Mouse (Mus musculus): ENCODE measurements around the gene Wnt5b. TPM values are rescaled to one million over a fixed set of nuclear protein-coding genes. Genes with fewer than 3 reads are reported as not detected.

Wnt5b gene
- polyA plus RNA-seq, 1 experiment = not detected

- 86% methylated on average over 7 of the region's 7 CpGs for WGBS
- H3K4me1 ChIP-seq (ENCODE audit: control insufficient read depth, insufficient read depth, low read length) = no peaks in the 10 kb centered on the region; the same call in 1 of the 2 replicates
- no peak overlapping the region for H3K27ac ChIP-seq (ENCODE audit: control insufficient read depth, insufficient read depth, low read depth, low read length, poor library complexity)
- no peak overlapping the region for H3K4me3 ChIP-seq (replicated peaks; ENCODE audit: control insufficient read depth, low read depth, low read length)
- no peak for TF ChIP-seq CTCF (IDR thresholded peaks at IDR 0.05; ENCODE audit: control insufficient read depth, insufficient read depth, low read length)
- TF ChIP-seq POLR2A (IDR thresholded peaks at IDR 0.05; ENCODE audit: borderline replicate concordance, control insufficient read depth, low read depth, low read length) = no peak
Measured at GRCm38 (mm10) chr6:119514085-119514484, 30.1 kb downstream of the Wnt5b start.

- Histone ChIP-seq H3K4me1 (ENCODE audit: control insufficient read depth, insufficient read depth, low read length) (no peaks in the 10 kb centered on the region; the same call in 1 of the 2 replicates), H3K27ac (ENCODE audit: control insufficient read depth, insufficient read depth, low read depth, low read length, poor library complexity) (no peak overlapping the region), H3K4me3 (replicated peaks; ENCODE audit: control insufficient read depth, low read depth, low read length) (no peak overlapping the region)
- no peak for TF ChIP-seq CTCF (IDR thresholded peaks at IDR 0.05; ENCODE audit: control insufficient read depth, insufficient read depth, low read length)
- no peak for TF ChIP-seq POLR2A (IDR thresholded peaks at IDR 0.05; ENCODE audit: borderline replicate concordance, control insufficient read depth, low read depth, low read length)
- 81% methylated on average over 5 of the region's 5 CpGs for WGBS
Measured at GRCm38 (mm10) chr6:119513452-119513851, 30.7 kb downstream of the Wnt5b start.

- 53% methylated on average over 11 of the region's 11 CpGs for WGBS
- Histone ChIP-seq H3K4me1 (ENCODE audit: control insufficient read depth, insufficient read depth, low read length) (no peaks in the 10 kb centered on the region; the same call in 1 of the 2 replicates), H3K27ac (ENCODE audit: control insufficient read depth, insufficient read depth, low read depth, low read length, poor library complexity) (no peak overlapping the region), H3K4me3 (replicated peaks; ENCODE audit: control insufficient read depth, low read depth, low read length) (no peak overlapping the region)
- no peak for TF ChIP-seq CTCF (IDR thresholded peaks at IDR 0.05; ENCODE audit: control insufficient read depth, insufficient read depth, low read length)
- no peak for TF ChIP-seq POLR2A (IDR thresholded peaks at IDR 0.05; ENCODE audit: borderline replicate concordance, control insufficient read depth, low read depth, low read length)
Measured at GRCm38 (mm10) chr6:119512701-119513100, 31.4 kb downstream of the Wnt5b start.

- TF ChIP-seq POLR2A (IDR thresholded peaks at IDR 0.05; ENCODE audit: borderline replicate concordance, control insufficient read depth, low read depth, low read length) (no peak), CTCF (IDR thresholded peaks at IDR 0.05; ENCODE audit: control insufficient read depth, insufficient read depth, low read length) (no peak)
- H3K27ac ChIP-seq (ENCODE audit: control insufficient read depth, insufficient read depth, low read depth, low read length, poor library complexity) = no peak overlapping the region; the same call in 1 of the 2 replicates
- H3K4me3 ChIP-seq (replicated peaks; ENCODE audit: control insufficient read depth, low read depth, low read length) = no peak overlapping the region
- H3K4me1 ChIP-seq (ENCODE audit: control insufficient read depth, insufficient read depth, low read length) = no peaks in the 10 kb centered on the region; the same call in 1 of the 2 replicates
- WGBS = 88% methylated on average over 13 of the region's 13 CpGs
Measured at GRCm38 (mm10) chr6:119509437-119510037, 34.6 kb downstream of the Wnt5b start.

GRCm38 (mm10) chr6:119508634-119509375, 35.3 kb downstream of the Wnt5b start:
- H3K4me3 ChIP-seq (replicated peaks; ENCODE audit: control insufficient read depth, low read depth, low read length) = no peak overlapping the region
- no peak for TF ChIP-seq CTCF (IDR thresholded peaks at IDR 0.05; ENCODE audit: control insufficient read depth, insufficient read depth, low read length)
- no peak for TF ChIP-seq POLR2A (IDR thresholded peaks at IDR 0.05; ENCODE audit: borderline replicate concordance, control insufficient read depth, low read depth, low read length)
- no peak overlapping the region; the same call in 1 of the 2 replicates for H3K27ac ChIP-seq (ENCODE audit: control insufficient read depth, insufficient read depth, low read depth, low read length, poor library complexity)
- WGBS = 41% methylated on average over 10 of the region's 10 CpGs
- H3K4me1 ChIP-seq (ENCODE audit: control insufficient read depth, insufficient read depth, low read length) = no peaks in the 10 kb centered on the region; the same call in 1 of the 2 replicates

GRCm38 (mm10) chr6:119508221-119508620, 35.9 kb downstream of the Wnt5b start:
- Histone ChIP-seq H3K27ac (ENCODE audit: control insufficient read depth, insufficient read depth, low read depth, low read length, poor library complexity) (no peak overlapping the region; the same call in 1 of the 2 replicates), H3K4me3 (replicated peaks; ENCODE audit: control insufficient read depth, low read depth, low read length) (no peak overlapping the region), H3K4me1 (ENCODE audit: control insufficient read depth, insufficient read depth, low read length) (no peaks in the 10 kb centered on the region; the same call in 1 of the 2 replicates)
- TF ChIP-seq POLR2A (IDR thresholded peaks at IDR 0.05; ENCODE audit: borderline replicate concordance, control insufficient read depth, low read depth, low read length) = no peak
- no peak for TF ChIP-seq CTCF (IDR thresholded peaks at IDR 0.05; ENCODE audit: control insufficient read depth, insufficient read depth, low read length)
- WGBS = 84% methylated on average over 6 of the region's 6 CpGs

- H3K4me1 ChIP-seq (ENCODE audit: control insufficient read depth, insufficient read depth, low read length) = no peaks in the 10 kb centered on the region; the same call in none of the 2 replicates
- TF ChIP-seq CTCF (IDR thresholded peaks at IDR 0.05; ENCODE audit: control insufficient read depth, insufficient read depth, low read length) (no peak), POLR2A (IDR thresholded peaks at IDR 0.05; ENCODE audit: borderline replicate concordance, control insufficient read depth, low read depth, low read length) (no peak)
Measured at GRCm38 (mm10) chr6:119505525-119506225, 38.5 kb downstream of the Wnt5b start.

GRCm38 (mm10) chr6:119504756-119505155, 39.4 kb downstream of the Wnt5b start:
- TF ChIP-seq CTCF (IDR thresholded peaks at IDR 0.05; ENCODE audit: control insufficient read depth, insufficient read depth, low read length) (no peak), POLR2A (IDR thresholded peaks at IDR 0.05; ENCODE audit: borderline replicate concordance, control insufficient read depth, low read depth, low read length) (no peak)
- Histone ChIP-seq H3K27ac (ENCODE audit: control insufficient read depth, insufficient read depth, low read depth, low read length, poor library complexity) (no peak overlapping the region), H3K4me3 (replicated peaks; ENCODE audit: control insufficient read depth, low read depth, low read length) (no peak overlapping the region), H3K4me1 (ENCODE audit: control insufficient read depth, insufficient read depth, low read length) (no peaks in the 10 kb centered on the region; the same call in none of the 2 replicates)
- 82% methylated on average over 8 of the region's 8 CpGs for WGBS

More at GRCm38 (mm10) chr6:119505525-119506225, 38.5 kb downstream of the Wnt5b start:
- no peak overlapping the region for H3K4me3 ChIP-seq (replicated peaks; ENCODE audit: control insufficient read depth, low read depth, low read length)
- 84% methylated on average over 9 of the region's 9 CpGs for WGBS
- no peak overlapping the region for H3K27ac ChIP-seq (ENCODE audit: control insufficient read depth, insufficient read depth, low read depth, low read length, poor library complexity)

All from bone marrow, adult 2 months (tissue).